Mouse (Mus musculus) frontal cortex, adult 2 months (tissue): Measurements from ENCODE around the gene Gm4881. TPM values are rescaled to one million over a fixed set of nuclear protein-coding genes. Genes with fewer than 3 reads are reported as not detected.

Experiments
- DNase-seq, 2 experiments: peaks; one replicate each; pipeline ENCODE4 v3.0.0; 2022; ENCODE audit warnings: low spot score in 1 of 2; ENCODE audit errors: extremely low spot score in 1 of 2
- polyA plus RNA-seq: library from polyadenylated mRNA; depleted of rRNA; stranded (reverse); fragments of >200 nt; gene quantifications from 2 replicates; pipeline ENCODE4 v1.2.3, GENCODE M21; 2012

Gm4881 gene
- polyA plus RNA-seq, 1 experiment: not detected

GRCm38 (mm10) chr7:24955226-24955625, 10.9 kb upstream of the Gm4881 start:
- DNase-seq: no peak

GRCm38 (mm10) chr7:24954450-24954849, 10.2 kb upstream of the Gm4881 start:
- DNase-seq: no peak

- DNase-seq: no peak
Measured at GRCm38 (mm10) chr7:24953966-24954365, 9.7 kb upstream of the Gm4881 start.

- peak in 1 of 2 experiments; percentile 73 for DNase-seq
Measured at GRCm38 (mm10) chr7:24949958-24950623, 5.8 kb upstream of the Gm4881 start.

GRCm38 (mm10) chr7:24948774-24949173, 4.5 kb upstream of the Gm4881 start:
- DNase-seq: no peak

- no peak for DNase-seq
Measured at GRCm38 (mm10) chr7:24947316-24948048, 3.2 kb upstream of the Gm4881 start.

- DNase-seq: no peak
Measured at GRCm38 (mm10) chr7:24943641-24944040, 653 bp downstream of the Gm4881 start.

GRCm38 (mm10) chr7:24931651-24932050, 12.6 kb downstream of the Gm4881 start:
- no peak for DNase-seq

GRCm38 (mm10) chr7:24930475-24930874, 13.8 kb downstream of the Gm4881 start:
- DNase-seq: no peak

GRCm38 (mm10) chr7:24919728-24920127, 24.6 kb downstream of the Gm4881 start:
- DNase-seq: peak in 1 of 2 experiments; percentile 30

- DNase-seq: no peak
Measured at GRCm38 (mm10) chr7:24918763-24919323, 25.5 kb downstream of the Gm4881 start.

GRCm38 (mm10) chr7:24912480-24912879, 31.8 kb downstream of the Gm4881 start:
- no peak for DNase-seq

GRCm38 (mm10) chr7:24907211-24907748, 37.0 kb downstream of the Gm4881 start:
- no peak for DNase-seq

GRCm38 (mm10) chr7:24906551-24906950, 37.7 kb downstream of the Gm4881 start:
- no peak for DNase-seq

- peak in 1 of 2 experiments; percentile 66 for DNase-seq
Measured at GRCm38 (mm10) chr7:24904936-24905335, 39.4 kb downstream of the Gm4881 start.

- peak; percentile 96 to 98 for DNase-seq
Measured at GRCm38 (mm10) chr7:24904070-24904483, 40.2 kb downstream of the Gm4881 start.

GRCm38 (mm10) chr7:24903444-24903825, 40.9 kb downstream of the Gm4881 start:
- DNase-seq: no peak

- no peak for DNase-seq
Measured at GRCm38 (mm10) chr7:24902630-24903443, 41.5 kb downstream of the Gm4881 start, which contains the start of gene Arhgef1. Arhgef1 (plus strand) TSS chr7:24902912.

- DNase-seq: no peak
Measured at GRCm38 (mm10) chr7:24902264-24902629, 42.0 kb downstream of the Gm4881 start.

- no peak for DNase-seq
Measured at GRCm38 (mm10) chr7:24901842-24902241, 42.5 kb downstream of the Gm4881 start.

- DNase-seq: no peak
Measured at GRCm38 (mm10) chr7:24901114-24901513, 43.2 kb downstream of the Gm4881 start.
